Mouse (Mus musculus) spleen, adult 2 months (tissue): ENCODE data around the gene Agpat3.

ENCODE experiments used
- CTCF ChIP-seq: fragments of 200-500 bp; IDR thresholded peaks from 2 replicates; pipeline ENCODE4 v1.5.1; 2011; ENCODE audit warnings: mild to moderate bottlenecking, inconsistent platforms; ENCODE audit not compliant: insufficient read depth, insufficient read length, insufficient replicate concordance; ENCODE audit errors: extremely low read depth
- POLR2A ChIP-seq: fragments of 200-500 bp; IDR thresholded peaks from 2 replicates; pipeline ENCODE4 v1.6.1; 2011; ENCODE audit warnings: low read depth, low read length, inconsistent platforms

DNA sequence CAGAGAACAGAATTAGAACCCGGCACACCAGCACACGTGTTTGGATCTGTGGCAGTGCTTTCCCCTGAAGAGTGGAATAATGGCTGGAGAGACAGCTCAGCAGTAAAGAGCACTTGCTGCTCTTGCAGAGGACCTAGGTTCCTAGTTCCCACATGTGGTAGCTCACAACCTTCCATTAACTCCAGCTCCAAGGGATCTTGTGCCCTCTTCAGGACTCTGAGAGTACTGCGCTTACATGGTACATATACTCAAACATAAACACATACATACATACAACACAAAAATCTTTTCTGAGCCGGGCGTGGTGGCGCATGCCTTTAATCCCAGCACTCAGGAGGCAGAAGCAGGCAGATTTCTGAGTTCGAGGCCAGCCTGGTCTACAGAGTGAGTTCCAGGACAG, 26.2 kb upstream of the Agpat3 start:
- no peak for TF ChIP-seq CTCF
- no peak for TF ChIP-seq POLR2A
